Mouse (Mus musculus) liver, embryonic 13.5 days (tissue): ENCODE results near the gene Mitf. TPM values are rescaled to one million over a fixed set of nuclear protein-coding genes. Genes with fewer than 3 reads are reported as not detected.

ENCODE experiments used
- ATAC-seq: fragments of 200-750 bp; cut with Nextera tagmentation; 2 replicates; pipeline ENCODE4 v1.8.0; 2017; ENCODE audit warnings: low read depth, mild to moderate bottlenecking, moderate number of reproducible peaks, moderate library complexity
- DNase-seq: peaks from one replicate; pipeline ENCODE4 v3.0.0; 2022
- H3K27ac ChIP-seq: fragments of 300-500 bp; sonication (generic); 2 replicates; pipeline ENCODE4 v1.5.1; 2015; ENCODE audit warnings: moderate library complexity, mild to moderate bottlenecking, inconsistent platforms
- H3K27me3 ChIP-seq: fragments of 300-500 bp; sonication (generic); 2 replicates; pipeline ENCODE4 v1.6.1; 2015; ENCODE audit warnings: mild to moderate bottlenecking, inconsistent platforms
- H3K36me3 ChIP-seq: fragments of 300-500 bp; sonication (generic); 2 replicates; pipeline ENCODE4 v1.6.1; 2015; ENCODE audit warnings: mild to moderate bottlenecking, inconsistent platforms
- H3K4me1 ChIP-seq: fragments of 300-500 bp; sonication (generic); replicated peaks from 2 replicates; pipeline ENCODE4 v1.6.1; 2015; ENCODE audit warnings: inconsistent platforms
- H3K4me2 ChIP-seq: fragments of 300-500 bp; sonication (generic); 2 replicates; pipeline ENCODE4 v1.6.1; 2015; ENCODE audit warnings: inconsistent platforms, mild to moderate bottlenecking, moderate library complexity
- H3K4me3 ChIP-seq: fragments of 300-500 bp; sonication (generic); replicated peaks from 2 replicates; pipeline ENCODE4 v1.5.1; 2015; ENCODE audit warnings: mild to moderate bottlenecking, inconsistent platforms
- H3K9ac ChIP-seq: fragments of 300-500 bp; sonication (generic); 2 replicates; pipeline ENCODE4 v1.6.1; 2015; ENCODE audit warnings: mild to moderate bottlenecking, inconsistent platforms
- H3K9me3 ChIP-seq: fragments of 300-500 bp; sonication (generic); replicated peaks from 2 replicates; pipeline ENCODE4 v1.6.1; 2016; ENCODE audit warnings: inconsistent platforms
- WGBS: fragments of 180-500 bp; shearing (Covaris S2); methylation state at CpG from one replicate; pipeline ENCODE4 v1.1.7; 2015; ENCODE audit not compliant: insufficient replicate concordance; 5-methylcytosine and 5-hydroxymethylcytosine counted together
- polyA plus RNA-seq: library from polyadenylated mRNA; unstranded; fragments of >200 nt; fragmentation: Nextera tagmentation; extraction: Ambion mirVana; gene quantifications from 2 replicates; pipeline ENCODE4 v1.2.1, GENCODE M21; 2015

The Mitf gene
- polyA plus RNA-seq, 1 experiment from 2014 or later, result 0.45 TPM

DNA sequence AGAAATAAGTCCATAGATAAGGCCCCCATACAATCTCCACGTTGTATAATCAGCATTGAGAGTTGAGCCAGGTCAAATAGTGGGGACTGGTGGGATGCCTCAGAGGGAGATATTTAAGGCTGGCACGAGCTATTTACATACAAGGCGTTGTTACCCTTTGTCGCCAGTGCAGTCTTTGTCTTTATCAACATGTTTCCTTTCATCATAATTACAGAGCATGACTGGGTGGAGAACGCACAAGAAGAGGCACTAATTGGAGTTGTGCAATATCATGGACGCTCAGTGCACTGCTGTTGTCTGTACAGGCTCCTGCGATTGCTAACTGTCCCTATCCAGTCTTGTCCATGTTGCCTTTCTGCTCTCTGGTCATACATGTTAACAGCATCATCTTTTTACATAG is 15.0 kb downstream of the Mitf start:
- WGBS, result 66% methylated on average over 7 of the region's 7 CpGs
- Histone ChIP-seq H3K4me3 (no peak overlapping the region), H3K36me3 (no peaks in the 10 kb centered on the region), H3K27ac (no peak overlapping the region), H3K27me3 (no peaks in the 10 kb centered on the region), H3K4me1 (no peaks in the 10 kb centered on the region), H3K4me2 (no peak overlapping the region), H3K9ac (no peak overlapping the region), H3K9me3 (no peaks in the 10 kb centered on the region)
- no peak for DNase-seq
- ATAC-seq, result no peak

DNA sequence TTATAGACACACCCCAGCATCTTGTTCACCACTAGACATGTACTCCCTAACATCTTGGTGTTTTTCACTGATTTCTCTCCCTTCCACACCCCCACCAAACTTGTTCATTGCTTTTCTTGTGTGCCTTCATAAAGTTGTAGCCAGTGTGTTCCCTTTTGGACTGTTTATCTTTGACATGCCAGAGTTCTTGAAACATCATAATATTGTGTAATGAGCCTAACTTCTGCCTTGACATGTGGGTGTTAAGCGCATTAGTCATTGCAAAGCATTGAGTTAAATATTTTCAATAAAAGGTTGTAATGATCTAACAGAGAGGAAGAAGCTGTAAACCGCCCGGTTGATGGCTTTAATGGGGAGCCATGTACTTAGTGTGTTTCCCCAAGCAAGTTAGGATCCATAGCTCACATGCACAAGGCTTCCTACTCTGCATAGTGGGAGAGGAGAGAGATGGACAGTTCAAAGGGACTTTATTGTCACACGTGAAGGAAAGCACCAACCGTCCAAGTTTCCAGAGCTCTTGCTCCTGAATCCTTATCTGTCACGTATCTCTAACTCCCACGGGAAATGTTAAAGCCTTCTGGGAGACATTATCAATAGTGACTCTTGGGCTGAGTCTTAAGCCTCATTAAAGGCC is 19.9 kb downstream of the Mitf start:
- no peak overlapping the region for H3K4me3 ChIP-seq
- no peak overlapping the region for H3K4me2 ChIP-seq
- H3K9ac ChIP-seq, result no peak overlapping the region
- no peaks in the 10 kb centered on the region for H3K36me3 ChIP-seq
- WGBS, result 70% methylated on average over 7 of the region's 7 CpGs
- no peak overlapping the region for H3K27ac ChIP-seq
- no peaks in the 10 kb centered on the region for H3K4me1 ChIP-seq
- ATAC-seq, result no peak
- DNase-seq, result no peak
- H3K9me3 ChIP-seq, result no peaks in the 10 kb centered on the region
- no peaks in the 10 kb centered on the region for H3K27me3 ChIP-seq

- H3K27me3 ChIP-seq, result no peaks in the 10 kb centered on the region
- H3K36me3 ChIP-seq, result no peaks in the 10 kb centered on the region
- H3K4me2 ChIP-seq, result no peak overlapping the region
- H3K27ac ChIP-seq, result no peak overlapping the region
- DNase-seq, result no peak
- 58% methylated on average over 3 of the region's 3 CpGs for WGBS
- ATAC-seq, result no peak
- no peaks in the 10 kb centered on the region for H3K9me3 ChIP-seq
- H3K9ac ChIP-seq, result no peak overlapping the region
- no peak overlapping the region for H3K4me3 ChIP-seq
- no peaks in the 10 kb centered on the region for H3K4me1 ChIP-seq
Measured at GRCm38 (mm10) chr6:97828021-97828420, 21.2 kb downstream of the Mitf start.

DNA sequence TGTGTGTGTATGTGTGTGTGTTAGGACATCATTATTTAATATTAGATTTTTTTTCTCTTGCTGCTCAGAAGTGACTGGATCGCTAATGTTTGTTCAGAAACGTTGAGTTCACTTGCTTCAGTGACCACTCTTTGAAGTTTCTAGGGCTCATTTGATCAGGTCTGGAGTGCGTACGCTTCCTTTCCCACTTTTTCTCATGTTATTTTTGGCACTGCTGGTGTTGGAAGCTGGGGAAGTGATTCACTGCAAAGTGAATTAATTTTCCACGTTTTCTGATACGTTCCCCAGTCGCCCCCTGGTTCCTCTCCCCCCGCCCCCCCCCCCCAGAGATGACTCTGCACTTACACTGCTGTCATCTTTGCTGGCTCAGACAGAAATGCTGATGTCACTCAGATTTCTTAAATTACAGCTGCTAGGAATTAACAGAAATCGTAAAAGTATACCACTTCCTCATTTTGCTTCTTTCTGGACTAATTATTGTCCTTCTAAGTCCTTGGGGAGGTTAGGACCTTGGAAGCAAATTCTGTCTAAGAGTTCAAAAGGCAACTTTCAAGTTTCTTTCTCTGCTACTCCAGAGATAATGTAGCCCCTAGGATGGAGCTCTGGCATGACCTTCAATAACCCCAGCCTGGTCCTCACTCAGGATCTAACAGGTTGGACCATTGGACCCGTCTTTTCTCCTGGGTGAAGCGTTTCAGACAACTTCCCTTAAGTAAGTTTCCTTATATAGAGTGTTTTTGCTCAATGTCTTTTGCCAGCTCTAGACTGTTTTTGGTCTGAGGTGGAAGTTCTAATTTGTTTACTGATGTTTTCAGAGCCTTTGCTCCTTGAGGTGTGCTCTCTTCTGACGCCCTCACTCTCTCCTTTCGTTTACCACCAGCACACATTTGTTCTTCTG is 22.2 kb downstream of the Mitf start:
- Histone ChIP-seq H3K9ac (no peak overlapping the region), H3K27me3 (no peaks in the 10 kb centered on the region), H3K36me3 (no peaks in the 10 kb centered on the region), H3K4me1 (no peaks in the 10 kb centered on the region), H3K4me3 (no peak overlapping the region), H3K9me3 (no peaks in the 10 kb centered on the region), H3K4me2 (no peak overlapping the region), H3K27ac (no peak overlapping the region)
- ATAC-seq (no peak), DNase-seq (no peak)
- 38% methylated on average over 13 of the region's 13 CpGs for WGBS

DNA sequence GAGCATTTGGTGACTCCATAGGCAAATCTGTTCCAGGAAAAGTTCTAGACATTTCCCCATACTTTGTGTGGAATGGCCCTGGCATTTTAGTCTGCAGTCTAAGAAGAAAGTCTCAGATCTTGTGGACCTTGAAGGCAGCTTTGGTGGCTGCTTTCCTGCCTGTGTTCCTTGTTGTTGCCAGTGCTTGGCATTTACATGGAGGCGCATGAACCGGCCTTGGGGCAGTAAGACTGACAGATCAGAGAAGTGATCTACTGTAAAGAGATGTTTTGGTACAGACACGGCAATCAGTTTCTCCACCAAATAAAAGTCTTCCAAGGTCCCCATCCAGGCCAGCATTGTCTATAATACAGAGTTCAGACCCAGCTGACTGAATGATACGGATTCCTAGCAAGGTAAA is 25.6 kb downstream of the Mitf start:
- no peaks in the 10 kb centered on the region for H3K9me3 ChIP-seq
- no peaks in the 10 kb centered on the region for H3K27me3 ChIP-seq
- no peak overlapping the region for H3K9ac ChIP-seq
- no peak overlapping the region for H3K4me3 ChIP-seq
- 70% methylated on average over 4 of the region's 4 CpGs for WGBS
- H3K4me1 ChIP-seq, result no peaks in the 10 kb centered on the region
- H3K36me3 ChIP-seq, result no peaks in the 10 kb centered on the region
- no peak overlapping the region for H3K4me2 ChIP-seq
- ATAC-seq (no peak), DNase-seq (no peak)
- no peak overlapping the region for H3K27ac ChIP-seq

DNA sequence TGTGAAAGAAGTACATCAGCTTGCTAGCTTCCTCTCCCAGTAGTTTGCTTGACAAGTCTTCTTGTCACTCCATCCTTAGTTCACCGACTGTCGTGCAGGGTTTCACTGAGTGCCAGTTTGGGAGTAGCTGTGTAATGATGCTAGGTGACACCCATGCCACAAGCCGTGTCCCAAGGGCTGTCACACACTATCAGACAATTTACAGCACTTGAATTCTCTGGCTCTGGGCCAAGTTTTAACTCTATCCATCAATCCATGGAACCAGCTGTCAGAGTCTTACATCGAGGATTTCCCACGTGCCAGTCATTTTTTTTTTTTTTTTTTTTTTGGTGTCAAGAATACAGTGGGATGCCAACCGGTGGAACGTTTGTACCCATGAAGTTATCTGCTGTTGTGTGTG is 29.3 kb downstream of the Mitf start:
- ATAC-seq (no peak), DNase-seq (no peak)
- Histone ChIP-seq H3K27ac (no peak overlapping the region), H3K4me2 (no peak overlapping the region), H3K9me3 (no peaks in the 10 kb centered on the region), H3K4me3 (no peak overlapping the region), H3K9ac (no peak overlapping the region), H3K36me3 (no peaks in the 10 kb centered on the region), H3K4me1 (no peaks in the 10 kb centered on the region), H3K27me3 (no peaks in the 10 kb centered on the region)
- WGBS, result 66% methylated on average over 7 of the region's 7 CpGs

GRCm38 (mm10) chr6:97837711-97838110 is 30.9 kb downstream of the Mitf start:
- Histone ChIP-seq H3K36me3 (no peaks in the 10 kb centered on the region), H3K4me1 (no peaks in the 10 kb centered on the region), H3K27me3 (no peaks in the 10 kb centered on the region), H3K27ac (no peak overlapping the region), H3K4me2 (no peak overlapping the region), H3K4me3 (no peak overlapping the region), H3K9ac (no peak overlapping the region), H3K9me3 (no peaks in the 10 kb centered on the region)
- DNase-seq (no peak), ATAC-seq (no peak)

- DNase-seq, result no peak
- Histone ChIP-seq H3K36me3 (no peaks in the 10 kb centered on the region), H3K27ac (no peak overlapping the region), H3K27me3 (no peaks in the 10 kb centered on the region), H3K4me1 (no peaks in the 10 kb centered on the region), H3K9ac (no peak overlapping the region), H3K4me2 (no peak overlapping the region), H3K9me3 (no peaks in the 10 kb centered on the region), H3K4me3 (no peak overlapping the region)
- ATAC-seq, result no peak
Measured at GRCm38 (mm10) chr6:97839568-97839967, 32.7 kb downstream of the Mitf start.

GRCm38 (mm10) chr6:97844112-97844511 is 37.3 kb downstream of the Mitf start:
- no peak overlapping the region for H3K9ac ChIP-seq
- no peaks in the 10 kb centered on the region for H3K4me1 ChIP-seq
- H3K9me3 ChIP-seq, result no peaks in the 10 kb centered on the region
- 69% methylated on average over 3 of the region's 3 CpGs for WGBS
- no peaks in the 10 kb centered on the region for H3K27me3 ChIP-seq
- DNase-seq (no peak), ATAC-seq (no peak)
- H3K27ac ChIP-seq, result no peak overlapping the region
- H3K4me3 ChIP-seq, result no peak overlapping the region
- H3K36me3 ChIP-seq, result no peaks in the 10 kb centered on the region
- no peak overlapping the region for H3K4me2 ChIP-seq

DNA sequence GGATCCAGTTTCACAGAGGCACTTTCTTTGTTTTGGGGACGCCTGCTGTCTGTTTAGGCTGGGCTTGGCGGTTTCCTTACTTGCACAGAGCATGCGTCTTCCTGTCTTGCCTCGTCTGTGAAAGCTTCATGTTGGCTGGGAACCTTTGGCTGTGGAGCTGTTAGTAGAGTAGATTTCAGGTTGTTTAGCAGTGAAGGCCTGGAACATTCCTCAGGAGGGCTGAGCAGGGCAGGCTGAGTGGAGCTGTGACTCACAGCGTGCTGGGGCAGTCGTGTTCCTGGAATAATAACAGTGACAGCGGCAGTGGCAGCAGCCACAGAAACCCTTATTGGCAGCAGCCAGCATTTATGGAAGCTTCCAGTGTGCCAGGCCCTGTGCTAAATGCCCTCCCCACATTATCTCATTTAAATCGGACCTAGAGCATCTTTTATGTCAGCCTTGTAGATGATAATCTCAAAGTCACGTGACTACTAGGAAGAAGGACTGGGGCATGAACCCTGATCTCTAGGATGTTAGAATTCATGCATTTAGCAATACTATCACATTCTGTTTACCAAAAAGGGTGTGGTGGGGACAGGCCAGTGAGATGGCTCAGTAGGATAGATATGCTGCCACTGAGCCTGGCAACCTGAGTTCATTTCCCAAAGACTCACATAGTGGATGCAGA is 41.5 kb downstream of the Mitf start:
- WGBS, result 61% methylated on average over 9 of the region's 9 CpGs

DNA sequence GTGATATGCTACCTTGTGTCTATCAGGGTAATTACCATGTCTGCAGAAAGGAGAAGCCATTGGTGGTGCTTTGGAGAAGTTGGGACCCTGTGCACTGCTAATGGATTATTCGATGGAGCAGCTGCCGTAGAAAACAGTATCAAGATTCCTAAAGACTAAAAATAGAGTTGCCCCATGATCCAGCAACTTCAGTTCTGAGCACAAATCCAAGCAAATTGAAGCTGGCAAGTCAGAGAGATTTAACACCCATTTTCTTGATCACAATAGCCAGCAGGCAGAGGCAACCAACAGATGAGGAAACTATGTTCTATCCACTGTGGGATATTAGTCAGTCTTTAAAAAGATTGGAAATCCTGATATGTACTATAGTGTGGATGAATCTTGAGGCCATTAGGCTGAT is 47.4 kb downstream of the Mitf start:
- no peak overlapping the region for H3K9ac ChIP-seq
- no peaks in the 10 kb centered on the region for H3K9me3 ChIP-seq
- 71% methylated on average over 2 of the region's 2 CpGs for WGBS
- H3K27ac ChIP-seq, result no peak overlapping the region
- no peak overlapping the region for H3K4me3 ChIP-seq
- H3K36me3 ChIP-seq, result no peaks in the 10 kb centered on the region
- ATAC-seq (no peak), DNase-seq (no peak)
- no peaks in the 10 kb centered on the region for H3K4me1 ChIP-seq
- H3K4me2 ChIP-seq, result no peak overlapping the region
- H3K27me3 ChIP-seq, result no peaks in the 10 kb centered on the region

More for the DNA sequence above, 41.5 kb downstream of the Mitf start:
- no peak overlapping the region for H3K9ac ChIP-seq
- H3K9me3 ChIP-seq, result no peaks in the 10 kb centered on the region
- DNase-seq (no peak), ATAC-seq (no peak)
- H3K4me1 ChIP-seq, result no peaks in the 10 kb centered on the region
- no peak overlapping the region for H3K4me3 ChIP-seq
- H3K4me2 ChIP-seq, result no peak overlapping the region
- no peaks in the 10 kb centered on the region for H3K36me3 ChIP-seq
- no peaks in the 10 kb centered on the region for H3K27me3 ChIP-seq
- H3K27ac ChIP-seq, result no peak overlapping the region
